Mouse (Mus musculus): ENCODE results near the gene Hecw2. TPM values are rescaled to one million over a fixed set of nuclear protein-coding genes. Genes with fewer than 3 reads are reported as not detected.
A peak's percentile ranks its signal among the peaks of the same experiment; 100 is the strongest.

Gene Hecw2
- polyA plus RNA-seq, 1 experiment from 2014 or later, result 5.5 TPM

DNA sequence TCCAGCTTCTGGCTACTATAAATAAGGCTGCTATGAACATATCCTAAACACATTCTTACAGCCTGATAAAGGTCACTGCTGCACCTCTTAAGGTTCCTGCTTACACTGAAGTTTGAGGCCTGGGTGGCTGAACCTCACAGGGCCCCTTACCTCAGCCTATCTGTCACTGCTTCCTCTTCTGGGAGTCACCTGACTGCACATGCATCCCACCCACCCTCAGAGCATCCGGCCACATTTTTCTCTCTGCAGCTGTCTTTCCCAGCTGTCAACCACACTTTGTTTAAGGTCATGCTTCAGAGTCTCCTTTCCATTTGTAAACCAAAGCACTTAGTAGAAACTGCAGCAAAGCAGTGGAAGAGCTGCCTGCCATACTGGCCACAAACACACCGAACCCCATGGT is 403.6 kb downstream of the Hecw2 start:
- no peaks in the 10 kb centered on the region for H3K36me3 ChIP-seq (ENCODE audit: control insufficient read depth, insufficient read depth, low read length)
- no peak overlapping the region for H3K4me3 ChIP-seq (ENCODE audit: low read depth, low read length)
- no peaks in the 10 kb centered on the region for H3K4me1 ChIP-seq (ENCODE audit: control insufficient read depth, insufficient read depth, low read length)
- no peaks in the 10 kb centered on the region for H3K27me3 ChIP-seq (ENCODE audit: control insufficient read depth, insufficient read depth, low read length)
- no peak overlapping the region for H3K9ac ChIP-seq (ENCODE audit: low read length)
- WGBS, result 80% methylated on average over 2 of the region's 2 CpGs
- H3K27ac ChIP-seq (ENCODE audit: low read depth, low read length), result no peak overlapping the region
- H3K4me2 ChIP-seq (ENCODE audit: low read depth), result no peak overlapping the region
- DNase-seq (ENCODE audit: low spot score) (no peak), ATAC-seq (ENCODE audit: insufficient read depth, low FRiP score, low TSS enrichment) (no peak)
- H3K9me3 ChIP-seq (ENCODE audit: control insufficient read depth, low read length), result no peaks in the 10 kb centered on the region

DNA sequence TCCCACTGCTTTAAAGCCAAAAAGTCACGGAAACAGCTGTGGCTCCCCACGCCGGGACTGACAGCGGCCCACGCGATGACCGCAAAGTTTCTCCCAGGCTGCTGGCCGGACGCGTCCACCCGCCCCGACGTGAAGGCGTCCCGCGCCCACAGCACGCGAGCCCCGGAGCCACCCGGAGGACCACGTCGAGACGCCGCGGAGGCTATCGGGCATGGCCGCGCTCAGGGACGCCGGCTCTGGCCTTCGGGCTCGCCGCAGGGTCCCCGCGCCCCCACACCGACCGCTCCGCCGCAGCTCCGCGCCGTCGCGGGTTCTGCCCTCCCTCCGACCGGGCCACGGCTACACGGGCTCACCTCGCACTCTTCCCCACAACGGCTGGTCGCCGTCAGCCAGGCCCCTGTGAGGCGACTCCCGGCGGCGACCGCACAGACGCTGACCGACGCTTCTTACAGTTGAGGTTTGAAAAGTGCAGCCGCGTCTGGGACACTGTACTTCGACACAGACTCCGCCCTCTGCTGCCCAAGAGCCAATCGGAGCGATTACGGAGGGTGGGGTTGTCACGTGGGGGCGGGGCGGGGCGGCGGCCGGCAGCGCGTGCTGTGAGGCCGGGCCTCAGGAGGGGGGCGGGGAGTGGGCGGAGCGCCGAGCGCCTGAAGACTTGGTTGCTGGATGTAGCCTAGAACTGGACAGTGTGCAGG is 410.1 kb downstream of the Hecw2 start, which contains the start of gene Stk17b:
Gene Stk17b, minus strand, starts transcription at position 504 of the 698 bp plus-strand sequence.
- WGBS, result under 1% methylated on average over 81 of the region's 81 CpGs
- Histone ChIP-seq H3K9ac (ENCODE audit: low read length) (peak within 1 kb of the TSS; percentile 78), H3K27ac (ENCODE audit: low read depth, low read length) (0 out of 2 replicates have a peak within 1 kb of the TSS, but pooled peaks have one; percentile 49), H3K9me3 (ENCODE audit: control insufficient read depth, low read length) (no peaks in the 10 kb centered on the region), H3K4me2 (ENCODE audit: low read depth) (peak within 1 kb of the TSS; percentile 74), H3K36me3 (ENCODE audit: control insufficient read depth, insufficient read depth, low read length) (no peaks in the 10 kb centered on the region), H3K4me3 (ENCODE audit: low read depth, low read length) (peak within 1 kb of the TSS; percentile 84), H3K4me1 (ENCODE audit: control insufficient read depth, insufficient read depth, low read length) (no peaks in the 10 kb centered on the region), H3K27me3 (ENCODE audit: control insufficient read depth, insufficient read depth, low read length) (no peaks in the 10 kb centered on the region)
- DNase-seq (ENCODE audit: low spot score) (peak; percentile 92), ATAC-seq (ENCODE audit: insufficient read depth, low FRiP score, low TSS enrichment) (peak; percentile 98)

DNA sequence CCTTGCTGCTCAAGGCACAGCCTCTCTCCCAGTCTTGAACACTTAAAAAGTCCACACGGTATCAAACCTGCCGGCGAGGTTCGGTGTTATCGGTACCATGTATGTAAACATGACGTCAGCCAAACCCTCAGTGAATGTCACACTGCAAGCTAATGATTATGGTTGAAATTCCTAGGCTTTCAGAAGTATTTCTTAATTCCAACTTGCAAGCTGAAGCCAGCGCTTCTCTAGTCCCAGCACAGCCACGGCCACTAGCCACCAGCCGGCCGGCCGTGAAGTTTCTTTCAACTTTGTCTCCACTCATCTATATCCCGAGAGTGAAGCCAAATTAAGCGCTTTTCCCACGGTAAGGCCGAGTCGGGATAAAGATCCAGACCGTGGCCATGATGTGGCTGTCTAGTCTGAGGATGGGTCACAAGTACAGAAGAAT is 410.7 kb downstream of the Hecw2 start:
- no peaks in the 10 kb centered on the region for H3K4me1 ChIP-seq (ENCODE audit: control insufficient read depth, insufficient read depth, low read length)
- peak; percentile 58 for DNase-seq (ENCODE audit: low spot score)
- H3K36me3 ChIP-seq (ENCODE audit: control insufficient read depth, insufficient read depth, low read length), result no peaks in the 10 kb centered on the region
- H3K9me3 ChIP-seq (ENCODE audit: control insufficient read depth, low read length), result no peaks in the 10 kb centered on the region
- ATAC-seq (ENCODE audit: insufficient read depth, low FRiP score, low TSS enrichment), result peak; percentile 39
- H3K27me3 ChIP-seq (ENCODE audit: control insufficient read depth, insufficient read depth, low read length), result no peaks in the 10 kb centered on the region
- H3K4me3 ChIP-seq (ENCODE audit: low read depth, low read length), result peak overlapping the region; percentile 84
- under 1% methylated on average over 17 of the region's 17 CpGs for WGBS
- peak overlapping the region; percentile 74 for H3K4me2 ChIP-seq (ENCODE audit: low read depth)
- H3K9ac ChIP-seq (ENCODE audit: low read length), result peak overlapping the region; percentile 78
- no peak overlapping the region for H3K27ac ChIP-seq (ENCODE audit: low read depth, low read length)

DNA sequence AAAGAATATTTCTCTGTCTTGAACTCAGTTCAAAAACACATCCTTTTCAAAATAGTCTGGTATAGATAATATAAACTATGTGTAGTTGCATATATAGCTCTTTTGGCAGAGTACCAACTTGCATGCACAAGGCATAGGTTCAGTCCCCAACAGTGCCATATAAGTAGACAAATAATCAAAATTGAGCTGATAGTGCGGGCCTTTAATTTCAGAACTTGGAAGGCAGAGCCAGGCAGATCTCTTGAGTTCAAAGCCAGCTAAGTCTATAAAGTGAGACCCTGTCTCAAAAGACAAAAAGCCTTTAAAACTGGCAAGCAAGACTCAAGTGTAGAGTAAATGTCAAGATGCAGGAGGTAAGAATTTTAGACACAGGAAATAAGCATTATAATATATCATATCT is 412.0 kb downstream of the Hecw2 start:
- Histone ChIP-seq H3K9ac (ENCODE audit: low read length) (no peak overlapping the region), H3K27ac (ENCODE audit: low read depth, low read length) (no peak overlapping the region), H3K36me3 (ENCODE audit: control insufficient read depth, insufficient read depth, low read length) (no peaks in the 10 kb centered on the region), H3K9me3 (ENCODE audit: control insufficient read depth, low read length) (no peaks in the 10 kb centered on the region), H3K4me3 (ENCODE audit: low read depth, low read length) (no peak overlapping the region), H3K4me1 (ENCODE audit: control insufficient read depth, insufficient read depth, low read length) (no peaks in the 10 kb centered on the region), H3K27me3 (ENCODE audit: control insufficient read depth, insufficient read depth, low read length) (no peaks in the 10 kb centered on the region), H3K4me2 (ENCODE audit: low read depth) (no peak overlapping the region)
- ATAC-seq (ENCODE audit: insufficient read depth, low FRiP score, low TSS enrichment) (no peak), DNase-seq (ENCODE audit: low spot score) (no peak)
- WGBS, result 82% methylated on average over 1 of the region's 1 CpGs

DNA sequence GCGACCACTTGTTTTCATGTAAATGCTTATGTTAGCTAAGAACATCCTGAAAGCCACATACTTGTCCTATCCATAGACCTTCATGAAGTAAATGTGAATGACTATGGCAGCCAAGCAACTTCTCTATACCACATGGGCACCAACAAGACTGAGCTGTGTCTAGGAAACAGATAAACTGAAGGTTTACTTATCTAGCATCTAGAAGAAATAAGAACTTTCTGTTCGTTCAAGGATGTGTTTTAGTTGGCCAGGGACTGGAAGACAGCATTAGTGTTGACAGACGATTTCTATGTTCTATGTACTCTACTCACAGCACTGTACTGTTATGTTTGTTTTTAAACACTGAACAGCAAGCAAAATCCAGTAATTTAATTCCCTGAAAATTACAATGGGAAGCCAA is 412.9 kb downstream of the Hecw2 start:
- H3K4me3 ChIP-seq (ENCODE audit: low read depth, low read length), result no peak overlapping the region
- H3K9me3 ChIP-seq (ENCODE audit: control insufficient read depth, low read length), result no peaks in the 10 kb centered on the region
- no peaks in the 10 kb centered on the region for H3K27me3 ChIP-seq (ENCODE audit: control insufficient read depth, insufficient read depth, low read length)
- WGBS, result 86% methylated on average over 3 of the region's 3 CpGs
- H3K9ac ChIP-seq (ENCODE audit: low read length), result no peak overlapping the region
- ATAC-seq (ENCODE audit: insufficient read depth, low FRiP score, low TSS enrichment), result no peak
- no peak overlapping the region for H3K4me2 ChIP-seq (ENCODE audit: low read depth)
- H3K27ac ChIP-seq (ENCODE audit: low read depth, low read length), result no peak overlapping the region
- DNase-seq (ENCODE audit: low spot score), result no peak
- no peaks in the 10 kb centered on the region for H3K4me1 ChIP-seq (ENCODE audit: control insufficient read depth, insufficient read depth, low read length)
- no peaks in the 10 kb centered on the region for H3K36me3 ChIP-seq (ENCODE audit: control insufficient read depth, insufficient read depth, low read length)

DNA sequence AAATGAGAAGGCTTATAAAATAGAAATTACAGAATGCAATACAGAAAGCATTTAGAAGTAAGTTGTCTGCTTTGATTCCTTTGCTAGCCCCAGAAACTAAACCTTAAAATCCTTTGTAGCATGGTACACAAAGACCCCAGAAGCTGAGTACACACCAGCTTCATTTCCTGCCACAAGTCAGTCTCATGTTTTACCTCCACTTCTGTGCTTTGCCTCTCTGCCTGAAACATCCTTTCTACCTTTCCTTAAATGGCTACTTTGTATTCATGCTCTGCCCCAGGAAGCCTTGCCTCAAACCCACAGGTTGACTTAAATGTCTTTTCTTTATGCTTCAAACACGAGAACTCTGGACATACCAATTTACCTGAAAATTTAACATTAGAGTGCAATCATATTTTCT is 413.7 kb downstream of the Hecw2 start:
- ATAC-seq (ENCODE audit: insufficient read depth, low FRiP score, low TSS enrichment) (no peak), DNase-seq (ENCODE audit: low spot score) (no peak)
- no peaks in the 10 kb centered on the region for H3K9me3 ChIP-seq (ENCODE audit: control insufficient read depth, low read length)
- H3K4me2 ChIP-seq (ENCODE audit: low read depth), result no peak overlapping the region
- no peak overlapping the region for H3K9ac ChIP-seq (ENCODE audit: low read length)
- no peaks in the 10 kb centered on the region for H3K4me1 ChIP-seq (ENCODE audit: control insufficient read depth, insufficient read depth, low read length)
- H3K27ac ChIP-seq (ENCODE audit: low read depth, low read length), result no peak overlapping the region
- H3K4me3 ChIP-seq (ENCODE audit: low read depth, low read length), result no peak overlapping the region
- 84% methylated on average over 1 of the region's 1 CpGs for WGBS
- H3K36me3 ChIP-seq (ENCODE audit: control insufficient read depth, insufficient read depth, low read length), result no peaks in the 10 kb centered on the region
- no peaks in the 10 kb centered on the region for H3K27me3 ChIP-seq (ENCODE audit: control insufficient read depth, insufficient read depth, low read length)

DNA sequence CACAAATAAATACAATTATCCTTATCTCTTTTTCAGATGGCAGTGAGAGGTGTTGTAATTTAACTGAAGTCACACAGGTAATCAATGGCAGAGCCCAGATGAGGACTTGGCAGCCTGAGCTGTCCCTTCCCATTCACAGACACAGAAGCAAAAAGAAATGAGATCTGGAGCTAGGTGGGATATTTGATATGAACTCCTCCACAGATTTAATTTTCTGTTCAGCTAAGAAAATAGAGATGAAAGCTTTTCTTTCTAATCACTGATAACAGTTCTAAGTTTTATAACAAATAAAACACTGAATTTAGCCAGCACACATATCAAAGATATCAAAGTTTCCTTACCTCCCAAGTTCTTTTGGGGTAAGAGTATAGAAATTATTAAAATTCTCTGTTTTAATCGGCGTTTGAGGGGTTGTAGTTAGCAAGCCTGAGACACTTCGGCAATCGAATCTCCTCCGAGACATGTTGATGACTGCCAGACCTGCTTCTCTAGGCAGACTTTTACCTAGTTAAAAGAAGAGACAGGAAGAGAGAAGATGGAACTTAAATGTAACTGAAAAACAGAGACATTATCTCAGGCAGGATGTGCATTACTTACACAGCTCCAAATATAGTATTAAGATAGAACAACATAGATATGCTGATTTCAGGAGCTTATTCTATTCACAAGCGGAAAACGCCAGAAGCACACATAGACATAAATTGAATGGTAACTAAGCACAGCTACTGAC is 418.6 kb downstream of the Hecw2 start:
- H3K9ac ChIP-seq (ENCODE audit: low read length), result no peak overlapping the region
- ATAC-seq (ENCODE audit: insufficient read depth, low FRiP score, low TSS enrichment), result no peak
- 92% methylated on average over 7 of the region's 7 CpGs for WGBS
- no peak overlapping the region for H3K4me3 ChIP-seq (ENCODE audit: low read depth, low read length)
- no peaks in the 10 kb centered on the region for H3K9me3 ChIP-seq (ENCODE audit: control insufficient read depth, low read length)
- no peaks in the 10 kb centered on the region for H3K27me3 ChIP-seq (ENCODE audit: control insufficient read depth, insufficient read depth, low read length)
- H3K36me3 ChIP-seq (ENCODE audit: control insufficient read depth, insufficient read depth, low read length), result no peaks in the 10 kb centered on the region
- H3K4me1 ChIP-seq (ENCODE audit: control insufficient read depth, insufficient read depth, low read length), result no peaks in the 10 kb centered on the region
- DNase-seq (ENCODE audit: low spot score), result no peak
- no peak overlapping the region for H3K4me2 ChIP-seq (ENCODE audit: low read depth)
- no peak overlapping the region for H3K27ac ChIP-seq (ENCODE audit: low read depth, low read length)

DNA sequence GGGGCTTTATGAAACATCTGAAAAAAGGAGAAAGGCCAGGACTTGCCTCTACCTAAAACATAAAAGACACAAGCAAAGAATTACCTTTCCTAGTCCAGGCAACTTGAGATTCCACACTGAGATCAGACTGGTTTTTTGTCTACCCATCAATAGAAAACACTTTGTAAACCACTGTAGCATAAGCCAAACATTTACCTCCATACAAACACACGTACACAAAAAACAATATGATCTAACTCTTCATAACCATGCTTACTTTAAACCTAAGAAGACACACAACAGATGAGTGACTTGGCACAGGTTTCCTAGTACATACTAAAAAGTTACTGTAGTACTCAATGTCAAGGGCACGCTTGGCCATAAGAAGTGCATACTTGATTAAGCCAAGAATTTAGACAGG is 419.4 kb downstream of the Hecw2 start:
- H3K4me1 ChIP-seq (ENCODE audit: control insufficient read depth, insufficient read depth, low read length), result no peaks in the 10 kb centered on the region
- ATAC-seq (ENCODE audit: insufficient read depth, low FRiP score, low TSS enrichment) (no peak), DNase-seq (ENCODE audit: low spot score) (no peak)
- no peak overlapping the region for H3K27ac ChIP-seq (ENCODE audit: low read depth, low read length)
- no peak overlapping the region for H3K4me3 ChIP-seq (ENCODE audit: low read depth, low read length)
- no peaks in the 10 kb centered on the region for H3K27me3 ChIP-seq (ENCODE audit: control insufficient read depth, insufficient read depth, low read length)
- WGBS, result 93% methylated on average over 2 of the region's 2 CpGs
- no peaks in the 10 kb centered on the region for H3K36me3 ChIP-seq (ENCODE audit: control insufficient read depth, insufficient read depth, low read length)
- no peak overlapping the region for H3K9ac ChIP-seq (ENCODE audit: low read length)
- H3K4me2 ChIP-seq (ENCODE audit: low read depth), result no peak overlapping the region
- H3K9me3 ChIP-seq (ENCODE audit: control insufficient read depth, low read length), result no peaks in the 10 kb centered on the region

DNA sequence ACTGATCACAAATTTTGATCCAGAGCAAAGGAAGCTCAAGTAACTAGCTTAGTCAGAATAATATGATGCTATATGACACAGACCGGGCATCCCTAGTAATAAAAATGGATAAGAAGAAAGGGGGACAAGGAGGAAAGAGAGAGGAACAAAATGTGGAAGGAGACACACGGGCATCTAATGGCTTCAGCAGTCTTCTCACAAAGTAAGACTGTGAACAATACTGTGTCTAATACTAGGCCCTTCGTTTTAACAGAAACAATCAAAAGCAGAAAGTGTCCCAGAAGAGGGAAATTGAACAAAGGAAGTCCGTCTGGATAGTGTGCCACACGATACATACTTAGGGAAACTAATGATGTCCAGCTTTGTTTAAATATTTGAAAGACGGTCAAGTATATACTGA is 419.9 kb downstream of the Hecw2 start:
- Histone ChIP-seq H3K4me1 (ENCODE audit: control insufficient read depth, insufficient read depth, low read length) (no peaks in the 10 kb centered on the region), H3K4me3 (ENCODE audit: low read depth, low read length) (no peak overlapping the region), H3K9me3 (ENCODE audit: control insufficient read depth, low read length) (no peaks in the 10 kb centered on the region), H3K27me3 (ENCODE audit: control insufficient read depth, insufficient read depth, low read length) (no peaks in the 10 kb centered on the region), H3K36me3 (ENCODE audit: control insufficient read depth, insufficient read depth, low read length) (no peaks in the 10 kb centered on the region), H3K4me2 (ENCODE audit: low read depth) (no peak overlapping the region), H3K9ac (ENCODE audit: low read length) (no peak overlapping the region), H3K27ac (ENCODE audit: low read depth, low read length) (no peak overlapping the region)
- 90% methylated on average over 6 of the region's 6 CpGs for WGBS
- no peak for DNase-seq (ENCODE audit: low spot score)
- no peak for ATAC-seq (ENCODE audit: insufficient read depth, low FRiP score, low TSS enrichment)
